Mouse (Mus musculus) C2C12 (cell line): ENCODE data around the gene Etl4. TPM values are rescaled to one million over a fixed set of nuclear protein-coding genes. Genes with fewer than 3 reads are reported as not detected.

Experiments
- H3K27me3 ChIP-seq: one replicate; pipeline ENCODE4 v1.6.1; 2011; ENCODE audit not compliant: control insufficient read depth, insufficient read depth, insufficient read length
- H3K36me3 ChIP-seq: one replicate; pipeline ENCODE4 v1.6.1; 2011; ENCODE audit not compliant: control insufficient read depth, insufficient read depth
- H3K4me3 ChIP-seq: one replicate; pipeline ENCODE4 v1.5.1; 2011; ENCODE audit warnings: mild to moderate bottlenecking, control low read depth; ENCODE audit not compliant: poor library complexity, insufficient read depth, severe bottlenecking
- H3K79me2 ChIP-seq: one replicate; pipeline ENCODE4 v1.6.1; 2011; ENCODE audit not compliant: control insufficient read depth, insufficient read depth
- H3K79me3 ChIP-seq: one replicate; pipeline ENCODE4 v1.6.1; 2011; ENCODE audit warnings: low read depth, control low read depth
- H3ac ChIP-seq: one replicate; pipeline ENCODE3; 2011; ENCODE audit warnings: low read depth; ENCODE audit not compliant: control insufficient read depth, insufficient read length
- CEBPB ChIP-seq: IDR thresholded peaks from one replicate; pipeline ENCODE4 v1.6.1; 2011; ENCODE audit warnings: low read depth, mild to moderate bottlenecking, control low read depth, moderate library complexity
- CTCF ChIP-seq: IDR thresholded peaks from one replicate; pipeline ENCODE4 v1.5.1; 2011; ENCODE audit not compliant: control insufficient read depth, insufficient read depth, insufficient read length
- FOSL1 ChIP-seq: IDR thresholded peaks from one replicate; pipeline ENCODE4 v1.8.0; 2011; ENCODE audit warnings: mild to moderate bottlenecking, low read length; ENCODE audit not compliant: poor library complexity, insufficient read depth, severe bottlenecking
- MAX ChIP-seq: IDR thresholded peaks from one replicate; pipeline ENCODE4 v1.6.1; 2011; ENCODE audit warnings: mild to moderate bottlenecking, control low read depth
- MYOD1 ChIP-seq: IDR thresholded peaks from one replicate; pipeline ENCODE4 v1.6.1; 2011; ENCODE audit warnings: low read depth; ENCODE audit not compliant: control insufficient read depth, insufficient read length
- MYOG ChIP-seq: IDR thresholded peaks from one replicate; pipeline ENCODE4 v1.6.1; 2011; ENCODE audit not compliant: control insufficient read depth, insufficient read length; ENCODE audit errors: extremely low read depth
- USF1 ChIP-seq: IDR thresholded peaks from one replicate; pipeline ENCODE4 v1.6.1; 2011; ENCODE audit warnings: low read depth, mild to moderate bottlenecking, control low read depth, moderate library complexity
- polyA plus RNA-seq: library from polyadenylated mRNA; unstranded; fragments of >200 nt; fragmentation: generic; extraction: Trizol; gene quantifications from one replicate; pipeline ENCODE4 v1.2.1, GENCODE M21; 2012; ENCODE audit warnings: missing spikeins

Etl4 gene
- polyA plus RNA-seq, 1 experiment: 3.9 TPM

GRCm38 (mm10) chr2:20596558-20596957 lies 687.0 kb downstream of the Etl4 start:
- no peak for TF ChIP-seq MYOD1
- no peak for TF ChIP-seq MAX
- Histone ChIP-seq H3ac (no peak overlapping the region), H3K36me3 (no peaks in the 10 kb centered on the region), H3K27me3 (no peaks in the 10 kb centered on the region), H3K79me3 (no peaks in the 10 kb centered on the region), H3K79me2 (no peaks in the 10 kb centered on the region), H3K4me3 (no peak overlapping the region)

DNA sequence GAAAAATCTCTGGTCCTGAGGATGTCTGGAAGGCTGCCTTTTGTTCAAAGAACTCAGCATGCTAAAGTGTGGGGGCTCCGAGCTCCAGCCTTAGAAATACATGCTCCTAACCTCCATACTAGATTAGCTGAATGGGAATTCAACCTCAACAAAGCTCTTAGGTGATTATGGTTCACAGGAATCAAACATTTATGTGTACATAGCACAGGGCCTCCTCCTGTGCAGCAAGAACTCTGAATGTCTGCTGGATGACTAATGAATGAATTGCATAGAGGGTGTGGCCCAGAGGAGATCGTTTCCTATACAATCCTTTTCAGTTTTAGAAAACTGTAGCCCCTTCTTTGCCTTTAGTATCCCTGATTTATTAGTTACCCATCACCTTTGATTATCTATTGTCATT lies 687.6 kb downstream of the Etl4 start:
- Histone ChIP-seq H3K79me2 (no peaks in the 10 kb centered on the region), H3K36me3 (no peaks in the 10 kb centered on the region), H3ac (no peak overlapping the region), H3K79me3 (no peaks in the 10 kb centered on the region), H3K4me3 (no peak overlapping the region), H3K27me3 (no peaks in the 10 kb centered on the region)
- no peak for TF ChIP-seq MYOD1
- TF ChIP-seq FOSL1: no peak
- TF ChIP-seq CEBPB: no peak
- TF ChIP-seq USF1: no peak
- TF ChIP-seq MAX: no peak
- TF ChIP-seq CTCF: no peak

- no peaks in the 10 kb centered on the region for H3K36me3 ChIP-seq
- no peaks in the 10 kb centered on the region for H3K79me3 ChIP-seq
- H3ac ChIP-seq: no peak overlapping the region
- TF ChIP-seq USF1: no peak
- TF ChIP-seq CEBPB: no peak
- TF ChIP-seq MYOG: no peak
- no peak for TF ChIP-seq MAX
- TF ChIP-seq CTCF: no peak
- no peak overlapping the region for H3K4me3 ChIP-seq
- no peaks in the 10 kb centered on the region for H3K27me3 ChIP-seq
- H3K79me2 ChIP-seq: no peaks in the 10 kb centered on the region
These were observed 693.1 kb downstream of the Etl4 start for GRCm38 (mm10) chr2:20602656-20603055.

GRCm38 (mm10) chr2:20603536-20603935 lies 694.0 kb downstream of the Etl4 start:
- TF ChIP-seq USF1: no peak
- TF ChIP-seq MAX: no peak
- no peak for TF ChIP-seq FOSL1
- TF ChIP-seq CTCF: no peak
- no peak for TF ChIP-seq CEBPB
- no peak for TF ChIP-seq MYOD1
- no peak for TF ChIP-seq MYOG
- H3K27me3 ChIP-seq: no peaks in the 10 kb centered on the region
- no peaks in the 10 kb centered on the region for H3K36me3 ChIP-seq
- no peaks in the 10 kb centered on the region for H3K79me2 ChIP-seq
- H3K79me3 ChIP-seq: no peaks in the 10 kb centered on the region
- no peak overlapping the region for H3ac ChIP-seq
- no peak overlapping the region for H3K4me3 ChIP-seq

GRCm38 (mm10) chr2:20603991-20604390 lies 694.4 kb downstream of the Etl4 start:
- Histone ChIP-seq H3ac (no peak overlapping the region), H3K79me2 (no peaks in the 10 kb centered on the region), H3K79me3 (no peaks in the 10 kb centered on the region), H3K36me3 (no peaks in the 10 kb centered on the region), H3K27me3 (no peaks in the 10 kb centered on the region), H3K4me3 (no peak overlapping the region)
- TF ChIP-seq MYOD1 (no peak), MYOG (no peak), CTCF (no peak), USF1 (no peak), FOSL1 (no peak), MAX (no peak), CEBPB (no peak)

DNA sequence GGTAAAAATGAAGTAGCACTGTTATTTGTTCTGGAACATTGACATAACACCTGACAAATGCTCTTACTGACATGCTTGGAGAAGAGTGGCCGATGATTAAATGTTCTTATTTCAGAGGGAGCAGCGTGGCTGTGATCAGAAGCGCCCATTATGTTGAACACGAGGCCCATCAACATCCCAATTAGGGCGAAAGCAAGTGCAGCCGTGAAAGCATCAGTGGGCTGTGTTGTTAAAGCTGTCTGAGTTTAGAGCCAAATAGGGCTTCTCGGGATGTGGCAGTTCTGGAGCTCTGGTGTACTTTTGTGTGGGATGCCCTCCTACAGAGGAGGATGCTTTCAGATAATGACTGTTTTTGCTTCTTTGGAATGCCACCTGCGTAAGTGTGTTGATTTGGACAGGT lies 699.6 kb downstream of the Etl4 start:
- no peaks in the 10 kb centered on the region for H3K79me3 ChIP-seq
- no peak overlapping the region for H3ac ChIP-seq
- no peaks in the 10 kb centered on the region for H3K79me2 ChIP-seq
- no peaks in the 10 kb centered on the region for H3K27me3 ChIP-seq
- H3K4me3 ChIP-seq: no peak overlapping the region
- TF ChIP-seq MYOG (no peak), CEBPB (no peak), MAX (no peak), USF1 (no peak), MYOD1 (no peak)
- H3K36me3 ChIP-seq: no peaks in the 10 kb centered on the region
